Mouse (Mus musculus) lung, embryonic 15.5 days (tissue): ENCODE results near the gene Spryd3. TPM values are rescaled to one million over a fixed set of nuclear protein-coding genes. Genes with fewer than 3 reads are reported as not detected.
A peak's percentile ranks its signal among the peaks of the same experiment; 100 is the strongest.

Experiments
- ATAC-seq: fragments of 200-750 bp; cut with Nextera tagmentation; 2 replicates; pipeline ENCODE4 v1.8.0; 2017; ENCODE audit warnings: moderate number of reproducible peaks, borderline replicate concordance; ENCODE audit not compliant: low FRiP score, low TSS enrichment; ENCODE audit errors: extremely low read depth
- H3K27ac ChIP-seq: fragments of 300-500 bp; sonication (generic); 2 replicates; pipeline ENCODE4 v1.5.1; 2015; ENCODE audit warnings: moderate library complexity, mild to moderate bottlenecking, inconsistent platforms
- H3K27me3 ChIP-seq: fragments of 300-500 bp; sonication (generic); 2 replicates; pipeline ENCODE4 v1.6.1; 2015; ENCODE audit warnings: inconsistent platforms
- H3K36me3 ChIP-seq: fragments of 300-500 bp; sonication (generic); 2 replicates; pipeline ENCODE4 v1.6.1; 2015; ENCODE audit warnings: inconsistent platforms
- H3K4me1 ChIP-seq: fragments of 300-500 bp; sonication (generic); 2 replicates; pipeline ENCODE4 v1.6.1; 2015; ENCODE audit warnings: inconsistent platforms
- H3K4me2 ChIP-seq: fragments of 300-500 bp; sonication (generic); 2 replicates; pipeline ENCODE4 v1.6.1; 2015; ENCODE audit warnings: inconsistent platforms, mild to moderate bottlenecking, moderate library complexity
- H3K4me3 ChIP-seq: fragments of 300-500 bp; sonication (generic); 2 replicates; pipeline ENCODE4 v1.5.1; 2015; ENCODE audit warnings: mild to moderate bottlenecking, inconsistent platforms
- H3K9ac ChIP-seq: fragments of 300-500 bp; sonication (generic); 2 replicates; pipeline ENCODE4 v1.6.1; 2015; ENCODE audit warnings: inconsistent platforms
- H3K9me3 ChIP-seq: fragments of 300-500 bp; sonication (generic); 2 replicates; pipeline ENCODE4 v1.6.1; 2016; ENCODE audit warnings: inconsistent platforms
- WGBS: fragments of 180-500 bp; shearing (Covaris S2); methylation state at CpG from one replicate; pipeline ENCODE4 v1.1.7; 2015; 5-methylcytosine and 5-hydroxymethylcytosine counted together
- polyA plus RNA-seq: library from polyadenylated mRNA; unstranded; fragments of >200 nt; fragmentation: Nextera tagmentation; extraction: Ambion mirVana; gene quantifications from 2 replicates; pipeline ENCODE4 v1.2.1, GENCODE M21; 2015

The Spryd3 gene
- polyA plus RNA-seq = 18.8 and 20.5 TPM in 2 replicates

DNA sequence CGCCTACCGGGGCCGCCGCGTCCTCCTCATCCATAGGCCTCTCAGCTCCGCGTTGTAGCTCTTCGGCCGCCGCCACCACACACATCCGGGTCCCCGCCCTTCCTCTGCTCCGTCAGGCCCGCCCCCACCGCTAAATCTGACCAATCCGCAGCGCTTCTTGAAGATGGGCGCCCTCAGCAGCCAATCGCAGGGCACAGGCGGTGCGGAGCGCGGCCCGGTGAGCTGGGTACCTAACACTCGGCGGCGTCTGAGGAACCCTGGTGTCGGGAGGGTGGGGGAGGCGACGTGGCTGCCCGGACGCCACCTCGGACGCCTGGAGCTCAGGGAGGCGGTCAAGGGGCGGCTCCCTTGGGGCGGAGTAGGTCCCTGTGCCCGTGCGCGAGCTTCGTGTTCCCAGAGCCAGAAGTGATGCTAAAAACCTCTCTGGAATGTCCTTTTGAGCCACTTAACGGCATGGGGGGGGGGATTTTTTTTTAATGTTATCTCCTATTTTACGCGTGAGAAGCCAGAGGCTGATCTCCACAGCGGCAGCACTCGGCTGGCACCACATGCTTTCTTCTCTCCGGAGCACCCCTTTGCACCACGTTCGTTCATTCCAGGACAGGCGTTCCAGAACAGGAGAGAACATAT lies at the start of gene Spryd3:
Gene Spryd3 (minus strand): TSS at position 106 of the 630 bp plus-strand sequence.
- H3K9me3 ChIP-seq = no peaks in the 10 kb centered on the region
- H3K4me1 ChIP-seq = peaks cover 19% of the 10 kb centered on the region
- peaks cover 13% of the 10 kb centered on the region for H3K36me3 ChIP-seq
- under 1% methylated on average over 48 of the region's 50 CpGs for WGBS
- H3K27me3 ChIP-seq = no peaks in the 10 kb centered on the region
- peak; percentile 99 for ATAC-seq
- peak within 1 kb of the TSS; percentile 85 for H3K4me2 ChIP-seq
- peak within 1 kb of the TSS; percentile 75 for H3K9ac ChIP-seq
- H3K27ac ChIP-seq = peak within 1 kb of the TSS; percentile 77
- H3K4me3 ChIP-seq = peak within 1 kb of the TSS; percentile 93

- 75% methylated on average over 3 of the region's 3 CpGs for WGBS
Observed at GRCm38 (mm10) chr15:102183076-102183475, 47.0 kb upstream of the Spryd3 start.

DNA sequence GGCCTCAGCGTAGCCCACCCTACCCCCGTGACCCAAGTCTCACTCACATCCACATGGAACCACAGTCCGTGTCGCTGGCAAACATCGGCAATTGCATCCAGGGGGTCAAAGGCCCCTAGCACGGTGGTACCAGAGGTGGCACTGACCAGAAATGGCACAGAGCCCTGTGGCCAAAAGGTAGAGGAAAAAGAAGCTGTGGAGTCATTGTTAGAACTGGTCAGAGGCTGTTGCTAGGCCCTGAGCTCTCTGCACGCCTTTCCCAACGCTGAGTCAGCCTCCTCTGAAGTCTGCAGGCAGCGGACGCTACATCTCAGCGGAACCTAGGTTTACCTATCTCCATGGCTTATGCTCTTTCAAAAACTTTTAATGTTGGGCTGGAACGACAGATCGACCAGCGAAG lies 43.9 kb upstream of the Spryd3 start:
- no peak overlapping the region for H3K4me2 ChIP-seq
- no peaks in the 10 kb centered on the region for H3K27me3 ChIP-seq
- WGBS = 84% methylated on average over 14 of the region's 14 CpGs
- H3K27ac ChIP-seq = no peak overlapping the region
- no peaks in the 10 kb centered on the region for H3K4me1 ChIP-seq
- H3K4me3 ChIP-seq = no peak overlapping the region
- no peak for ATAC-seq
- H3K9ac ChIP-seq = no peak overlapping the region
- H3K9me3 ChIP-seq = no peaks in the 10 kb centered on the region
- H3K36me3 ChIP-seq = peaks cover 4% of the 10 kb centered on the region; the same call in 1 of the 2 replicates

More at GRCm38 (mm10) chr15:102183076-102183475, 47.0 kb upstream of the Spryd3 start:
- Histone ChIP-seq H3K9ac (no peak overlapping the region), H3K4me3 (no peak overlapping the region), H3K27me3 (no peaks in the 10 kb centered on the region), H3K4me1 (peaks cover 4% of the 10 kb centered on the region), H3K4me2 (no peak overlapping the region), H3K9me3 (no peaks in the 10 kb centered on the region), H3K36me3 (peaks cover 12% of the 10 kb centered on the region), H3K27ac (no peak overlapping the region)
- no peak for ATAC-seq

DNA sequence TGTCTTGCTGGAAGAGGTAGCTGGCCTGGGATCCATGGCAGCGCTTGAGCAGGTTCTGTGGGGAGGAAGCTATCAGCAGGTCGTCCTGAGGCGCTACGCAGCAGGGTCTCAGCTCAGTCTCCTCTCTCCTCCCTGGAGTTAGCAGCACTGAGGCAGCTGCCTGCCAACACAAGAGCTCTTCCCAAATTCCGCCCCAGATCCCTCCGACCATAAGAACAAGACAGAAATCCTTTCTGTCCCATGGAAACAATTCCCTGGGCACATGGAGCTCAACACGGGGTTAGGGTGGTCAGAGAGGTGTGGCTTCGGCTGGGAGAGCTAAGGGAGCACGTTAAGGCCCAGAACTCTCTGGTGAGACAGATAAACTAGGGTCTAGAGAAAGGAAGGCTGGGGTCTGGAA lies 43.1 kb upstream of the Spryd3 start:
- H3K27me3 ChIP-seq = no peaks in the 10 kb centered on the region
- no peak overlapping the region for H3K27ac ChIP-seq
- H3K9me3 ChIP-seq = no peaks in the 10 kb centered on the region
- peaks cover 8% of the 10 kb centered on the region; the same call in 1 of the 2 replicates for H3K36me3 ChIP-seq
- no peaks in the 10 kb centered on the region for H3K4me1 ChIP-seq
- H3K4me2 ChIP-seq = no peak overlapping the region
- WGBS = 76% methylated on average over 9 of the region's 9 CpGs
- no peak overlapping the region for H3K4me3 ChIP-seq
- no peak for ATAC-seq
- H3K9ac ChIP-seq = no peak overlapping the region

DNA sequence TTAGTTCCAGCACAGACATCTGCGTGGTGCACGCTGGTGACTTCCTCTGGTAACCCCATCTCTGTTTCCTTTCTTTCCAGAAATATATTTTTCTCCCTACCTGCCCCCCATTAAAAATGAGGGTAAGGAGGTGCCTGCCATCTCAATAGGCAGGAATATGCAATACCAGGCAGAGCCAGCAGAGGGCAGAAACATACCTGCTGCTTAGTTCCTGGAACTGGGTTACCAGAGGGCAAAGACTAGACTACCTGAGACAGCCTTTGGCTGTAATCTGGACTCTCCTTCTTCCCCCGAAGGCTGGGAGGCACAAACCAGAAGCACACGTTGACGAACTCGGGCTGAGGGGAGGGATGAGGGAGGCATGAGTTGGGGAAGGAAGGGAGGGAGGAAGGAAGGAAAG lies 42.2 kb upstream of the Spryd3 start:
- Histone ChIP-seq H3K36me3 (peaks cover 8% of the 10 kb centered on the region; the same call in 1 of the 2 replicates), H3K4me1 (no peaks in the 10 kb centered on the region), H3K4me2 (no peak overlapping the region), H3K27me3 (no peaks in the 10 kb centered on the region), H3K4me3 (no peak overlapping the region), H3K27ac (no peak overlapping the region), H3K9ac (no peak overlapping the region), H3K9me3 (no peaks in the 10 kb centered on the region)
- ATAC-seq = no peak
- WGBS = 15% methylated on average over 6 of the region's 6 CpGs

- no peaks in the 10 kb centered on the region for H3K9me3 ChIP-seq
- H3K27me3 ChIP-seq = no peaks in the 10 kb centered on the region
- WGBS = 79% methylated on average over 8 of the region's 8 CpGs
- no peaks in the 10 kb centered on the region for H3K4me1 ChIP-seq
- H3K4me3 ChIP-seq = no peak overlapping the region
- peaks cover 8% of the 10 kb centered on the region; the same call in 1 of the 2 replicates for H3K36me3 ChIP-seq
- no peak for ATAC-seq
- no peak overlapping the region for H3K27ac ChIP-seq
- no peak overlapping the region for H3K4me2 ChIP-seq
- H3K9ac ChIP-seq = no peak overlapping the region
Observed at GRCm38 (mm10) chr15:102177417-102177816, 41.4 kb upstream of the Spryd3 start.

GRCm38 (mm10) chr15:102176571-102177316 lies 40.7 kb upstream of the Spryd3 start:
- ATAC-seq = no peak
- Histone ChIP-seq H3K27me3 (no peaks in the 10 kb centered on the region), H3K4me3 (no peak overlapping the region), H3K9ac (no peak overlapping the region), H3K27ac (no peak overlapping the region), H3K4me2 (no peak overlapping the region), H3K9me3 (no peaks in the 10 kb centered on the region), H3K36me3 (peaks cover 8% of the 10 kb centered on the region; the same call in 1 of the 2 replicates), H3K4me1 (no peaks in the 10 kb centered on the region)
- WGBS = 75% methylated on average over 7 of the region's 7 CpGs

DNA sequence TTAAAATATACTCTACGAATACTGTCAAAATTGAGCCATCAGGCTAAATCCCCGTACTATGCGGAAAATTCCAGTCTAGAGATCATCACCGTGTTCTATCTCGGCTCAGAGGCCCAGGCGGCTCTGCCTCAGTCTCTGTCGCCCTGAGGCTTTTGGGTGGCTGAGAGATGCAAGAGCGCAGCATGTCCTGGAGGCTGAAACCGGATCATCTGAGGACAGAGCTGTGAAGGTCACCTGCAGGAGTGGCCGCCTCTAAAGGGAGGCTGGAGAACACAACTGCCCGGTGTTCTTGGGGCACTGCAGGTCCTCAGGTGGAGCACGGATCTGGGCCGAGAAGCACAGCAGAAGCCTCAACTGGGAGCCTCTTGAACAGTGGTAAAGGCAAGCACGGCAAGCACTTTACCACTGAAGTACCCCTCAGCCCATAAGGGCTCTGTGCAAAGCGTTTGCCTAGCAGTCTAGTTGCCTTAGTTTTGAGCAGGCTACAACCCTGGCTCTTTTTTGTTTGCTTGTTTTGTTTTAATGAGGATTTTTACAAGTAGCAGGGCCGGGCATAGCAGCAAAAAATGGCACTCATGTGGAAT lies 39.8 kb upstream of the Spryd3 start:
- H3K9ac ChIP-seq = no peak overlapping the region
- ATAC-seq = 0 out of 2 replicates have a peak, but pooled peaks have one; percentile 21
- H3K4me1 ChIP-seq = no peaks in the 10 kb centered on the region
- H3K4me2 ChIP-seq = no peak overlapping the region
- WGBS = 80% methylated on average over 16 of the region's 16 CpGs
- H3K4me3 ChIP-seq = no peak overlapping the region
- no peak overlapping the region for H3K27ac ChIP-seq
- H3K27me3 ChIP-seq = no peaks in the 10 kb centered on the region
- peaks cover 8% of the 10 kb centered on the region for H3K36me3 ChIP-seq
- H3K9me3 ChIP-seq = no peaks in the 10 kb centered on the region

GRCm38 (mm10) chr15:102173581-102173980 lies 37.5 kb upstream of the Spryd3 start:
- 88% methylated on average over 3 of the region's 3 CpGs for WGBS

GRCm38 (mm10) chr15:102169064-102169463 lies 33.0 kb upstream of the Spryd3 start:
- Histone ChIP-seq H3K4me1 (peaks cover 11% of the 10 kb centered on the region), H3K4me2 (no peak overlapping the region), H3K9me3 (no peaks in the 10 kb centered on the region), H3K36me3 (no peaks in the 10 kb centered on the region; the same call in 1 of the 2 replicates), H3K9ac (no peak overlapping the region), H3K27me3 (no peaks in the 10 kb centered on the region), H3K4me3 (no peak overlapping the region), H3K27ac (no peak overlapping the region)
- WGBS = 38% methylated on average over 2 of the region's 2 CpGs
- ATAC-seq = no peak

More at GRCm38 (mm10) chr15:102173581-102173980, 37.5 kb upstream of the Spryd3 start:
- Histone ChIP-seq H3K27ac (no peak overlapping the region), H3K4me2 (no peak overlapping the region), H3K9ac (no peak overlapping the region), H3K9me3 (no peaks in the 10 kb centered on the region), H3K4me1 (no peaks in the 10 kb centered on the region), H3K36me3 (peaks cover 8% of the 10 kb centered on the region), H3K27me3 (no peaks in the 10 kb centered on the region), H3K4me3 (no peak overlapping the region)
- no peak for ATAC-seq

DNA sequence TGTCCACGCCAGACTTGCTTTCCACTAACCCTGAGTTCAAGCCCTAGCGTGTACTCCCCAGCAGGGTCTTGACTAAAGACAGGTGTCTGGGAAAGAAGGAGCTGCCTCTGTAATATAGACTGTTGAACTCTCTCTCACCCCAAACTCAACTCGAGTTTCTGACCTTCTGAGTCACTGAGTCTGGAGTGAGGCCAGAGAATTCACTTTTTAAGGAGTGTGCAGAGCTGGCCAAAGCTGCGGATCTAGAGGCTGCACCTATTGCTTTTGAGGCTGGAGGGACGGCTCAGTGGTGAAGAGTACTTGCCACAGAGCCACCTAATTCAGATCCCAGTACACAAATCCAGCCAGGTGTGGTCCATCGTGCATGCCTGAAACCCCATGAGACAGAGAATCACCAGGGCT lies 31.6 kb upstream of the Spryd3 start:
- Histone ChIP-seq H3K4me3 (no peak overlapping the region), H3K27me3 (no peaks in the 10 kb centered on the region), H3K4me2 (no peak overlapping the region), H3K27ac (peak overlapping the region; percentile 48), H3K4me1 (peaks cover 11% of the 10 kb centered on the region), H3K9me3 (no peaks in the 10 kb centered on the region), H3K36me3 (no peaks in the 10 kb centered on the region; the same call in 1 of the 2 replicates), H3K9ac (no peak overlapping the region)
- WGBS = 19% methylated on average over 6 of the region's 6 CpGs
- 0 out of 2 replicates have a peak, but pooled peaks have one; percentile 57 for ATAC-seq
